Mouse (Mus musculus) megakaryocyte, adult 5-6 weeks (primary cell): ENCODE measurements around the gene Qtrt2. TPM values are rescaled to one million over a fixed set of nuclear protein-coding genes. Genes with fewer than 3 reads are reported as not detected.

Experiments
- ATAC-seq: 2 replicates; pipeline ENCODE4 v1.8.0; 2016; ENCODE audit warnings: mild to moderate bottlenecking, inconsistent platforms; ENCODE audit not compliant: poor library complexity, severe bottlenecking
- total RNA-seq, 2 experiments: library from RNA; stranded (forward) in 1 of 2; stranded (reverse) in 1 of 2; fragments of 153-499, 151-499 nt in 1 of 2; fragments of 221-1000, 200-1000 nt in 1 of 2; gene quantifications; 2 replicates each; pipeline versions ENCODE4 v1.2.3 to v1.2.4; 2015 to 2017

The Qtrt2 gene
- 2.6 and 3.5 TPM in 2 replicates for total RNA-seq (2015)
- 7.8 and 15.8 TPM in 2 replicates for total RNA-seq (2017)

DNA sequence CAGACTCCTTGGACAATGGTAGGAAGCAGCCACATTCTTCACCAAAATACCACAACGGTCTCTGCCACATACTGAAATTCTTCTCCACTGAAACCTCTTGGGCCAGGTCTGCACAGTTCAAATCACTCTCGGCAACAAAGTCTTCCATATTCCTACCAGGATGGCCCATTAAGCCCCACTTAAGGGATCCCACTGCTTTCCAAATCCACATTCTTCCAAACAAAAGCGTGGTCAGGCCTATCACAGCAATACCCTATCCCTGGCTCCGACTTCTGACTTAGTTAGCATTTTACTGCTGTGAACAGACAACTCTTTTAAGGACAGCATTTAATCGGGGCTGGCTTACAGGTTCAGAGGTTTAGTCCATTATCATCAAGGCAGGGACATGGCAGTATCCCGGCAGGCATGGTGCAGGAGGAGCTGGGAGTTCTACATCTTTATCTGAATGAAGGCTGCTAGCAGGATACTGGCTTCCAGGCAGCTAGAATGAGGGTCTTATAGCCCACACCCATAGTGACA, at the start of gene Qtrt2:
Gene Qtrt2 (minus strand): TSS at position 469 of the 519 bp plus-strand sequence.
- no peak for ATAC-seq

DNA sequence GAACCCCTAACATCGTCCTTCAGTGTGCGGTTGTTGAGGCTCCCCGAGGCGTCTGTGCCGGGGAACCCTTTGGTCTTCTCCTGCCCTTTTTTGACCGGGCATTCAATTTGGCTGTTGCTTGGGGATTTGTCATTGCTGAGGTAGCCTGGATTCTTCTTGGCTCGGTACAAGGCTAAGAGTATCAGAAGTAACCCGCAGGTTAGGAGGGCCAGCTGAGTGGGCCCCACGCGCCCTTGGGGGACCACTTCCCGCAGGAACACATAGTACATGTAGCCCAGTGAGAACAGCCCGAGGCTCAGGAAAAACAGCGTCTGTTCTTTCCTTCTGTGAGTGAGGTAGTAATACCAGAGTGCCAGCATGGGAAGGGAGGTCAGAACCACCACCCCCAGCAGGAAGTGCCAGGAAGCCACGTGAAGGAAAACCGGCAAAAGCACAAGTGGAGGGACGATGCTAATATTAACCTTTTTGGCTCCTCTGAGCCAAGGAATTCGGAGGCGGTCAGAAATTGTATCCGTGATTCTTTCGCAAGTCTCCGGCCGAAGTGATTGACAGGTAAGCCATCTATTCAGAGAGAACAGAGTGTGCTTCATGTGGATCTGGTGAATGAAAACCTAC, 47.1 kb upstream of the Qtrt2 start:
- ATAC-seq: no peak

DNA sequence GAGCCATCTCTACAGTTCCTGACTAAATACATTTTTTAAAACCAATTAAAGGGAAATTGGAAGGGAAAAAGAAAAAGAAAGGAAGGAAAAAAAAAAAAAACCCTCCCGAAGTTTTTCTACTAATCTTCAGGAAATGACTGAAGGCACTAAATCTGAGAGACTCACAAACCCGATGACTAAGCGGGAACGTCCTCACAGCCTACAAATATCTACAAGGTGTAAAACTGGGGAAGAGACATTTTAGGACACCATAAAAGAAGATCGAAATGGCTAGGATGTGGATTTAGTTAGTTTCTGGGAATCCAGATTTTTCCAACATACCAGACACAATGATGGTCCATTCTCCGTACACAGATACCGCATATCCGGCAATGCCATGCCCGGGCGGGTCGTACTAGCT, 46.5 kb upstream of the Qtrt2 start:
- ATAC-seq: no peak

DNA sequence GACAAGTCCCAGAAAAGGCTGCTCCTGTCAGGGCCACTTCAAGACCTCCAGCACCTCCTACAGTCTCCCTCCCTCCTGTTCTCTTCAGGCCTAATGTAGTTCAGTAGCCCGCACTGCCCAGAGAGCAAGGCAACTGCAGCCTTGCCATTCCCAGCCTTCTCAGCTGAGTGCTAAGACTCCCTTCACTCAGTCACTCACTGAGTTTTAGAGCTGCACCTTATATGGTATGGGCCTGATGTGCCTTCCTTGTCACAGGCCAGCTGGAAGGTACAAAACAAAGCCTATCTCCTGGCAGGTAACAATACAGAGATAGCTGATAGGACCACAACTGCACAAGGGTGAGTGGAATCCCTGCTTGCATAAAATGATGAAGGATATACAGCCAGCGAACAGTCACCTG, 45.8 kb upstream of the Qtrt2 start:
- no peak for ATAC-seq

DNA sequence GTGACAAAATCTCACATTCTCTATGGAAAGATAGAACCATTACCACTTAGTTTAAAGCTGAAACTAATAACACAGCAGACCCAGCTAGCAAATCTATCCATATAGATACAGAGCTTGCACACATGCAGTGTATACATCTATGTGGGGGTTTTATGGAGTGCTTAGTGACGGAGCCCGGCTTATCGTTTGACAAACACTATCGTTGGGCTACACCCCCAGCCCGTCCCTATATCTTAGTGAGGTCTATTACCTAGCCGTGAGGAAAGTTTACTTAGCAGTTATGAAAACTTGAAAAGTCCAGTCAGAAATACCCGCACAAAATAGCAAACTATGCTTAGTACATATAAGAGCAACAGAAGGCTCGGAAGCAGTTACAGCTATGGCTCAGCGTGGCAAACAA, 45.1 kb upstream of the Qtrt2 start:
- ATAC-seq: no peak

DNA sequence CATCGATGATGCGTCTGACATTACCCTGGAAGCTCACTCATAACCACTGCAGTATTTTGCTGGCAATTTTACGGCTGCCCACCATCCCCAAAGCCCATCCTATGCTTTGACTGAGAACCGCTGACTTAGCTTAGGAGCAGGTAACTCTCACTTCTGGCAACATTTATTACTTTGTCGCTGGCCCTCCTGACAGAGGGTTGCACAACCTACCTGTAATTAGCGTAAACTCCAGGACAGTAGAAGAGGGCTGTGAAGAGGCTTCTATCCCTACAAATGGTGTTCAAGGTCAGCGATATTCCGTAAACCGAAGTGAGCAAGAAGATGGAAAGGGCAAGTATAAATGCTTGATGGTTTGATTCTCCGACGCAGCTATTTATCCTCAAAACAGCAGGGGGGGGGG, 44.6 kb upstream of the Qtrt2 start:
- ATAC-seq: no peak

DNA sequence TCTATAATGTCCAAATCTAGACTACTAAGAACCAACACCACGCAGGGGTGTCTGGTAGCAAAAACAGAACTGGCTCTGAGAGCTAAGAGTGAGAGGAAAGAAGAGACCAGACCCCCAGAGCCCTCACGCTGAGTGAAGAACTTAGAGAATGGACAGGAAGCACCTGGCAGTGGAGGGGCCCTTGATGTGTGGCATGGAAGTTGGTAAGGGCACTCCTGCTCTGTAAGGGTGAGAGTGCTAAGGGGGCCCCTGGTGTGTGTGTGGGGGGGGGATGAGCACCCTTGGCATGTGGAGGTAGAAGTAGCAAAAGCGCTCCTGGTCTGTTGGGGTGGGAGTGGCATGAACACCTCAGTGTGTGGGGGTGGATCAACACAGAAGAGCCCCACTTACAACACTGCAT, 43.8 kb upstream of the Qtrt2 start:
- ATAC-seq: no peak

DNA sequence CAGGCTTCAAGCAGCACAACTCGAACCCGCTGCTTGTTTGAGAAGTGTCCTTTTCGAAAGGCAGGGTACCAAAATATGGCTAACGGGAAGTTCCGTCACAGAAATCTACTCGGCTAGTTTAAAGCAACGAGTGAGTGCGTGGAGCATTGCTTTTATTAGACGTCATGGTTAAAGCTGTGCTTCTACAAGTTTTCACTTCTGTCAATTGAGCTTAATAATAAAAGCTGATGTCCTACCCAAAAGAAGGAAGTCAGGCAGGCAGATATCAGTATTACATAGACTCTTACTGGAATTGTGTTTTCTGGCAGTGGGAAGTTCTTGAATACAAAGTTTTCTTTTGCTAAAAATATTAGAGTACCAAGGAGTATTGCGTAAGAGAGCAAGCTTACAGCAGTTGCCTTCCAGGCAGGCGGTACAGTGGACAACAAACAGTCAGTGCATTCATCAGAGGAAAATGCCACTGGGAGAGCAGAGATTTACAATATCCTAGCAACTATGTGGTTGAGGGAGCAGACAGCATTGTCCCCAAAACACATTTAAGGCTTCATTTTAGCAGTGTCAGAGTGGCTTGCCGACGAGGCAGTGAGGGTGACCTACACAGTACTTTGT, 39.3 kb upstream of the Qtrt2 start:
- ATAC-seq: peak; percentile 81

DNA sequence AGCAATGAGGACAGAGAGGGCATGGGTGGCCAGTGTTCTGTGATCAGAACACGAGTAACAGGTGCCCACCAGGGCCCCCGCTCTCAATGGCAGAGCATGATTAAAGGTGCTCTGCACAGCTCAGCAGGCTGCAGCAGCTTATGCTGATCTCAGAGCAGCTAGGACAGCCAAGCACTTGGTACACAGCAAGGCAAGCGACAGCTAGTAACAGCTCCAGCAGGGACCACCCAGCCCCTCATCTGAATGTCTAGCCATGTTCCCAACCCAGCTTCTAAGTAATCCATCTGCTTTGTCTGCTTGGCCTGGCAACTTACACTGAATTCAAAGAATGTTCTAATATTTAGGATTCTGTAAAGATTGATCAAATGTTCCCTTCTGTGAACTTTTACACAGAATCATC, 37.2 kb upstream of the Qtrt2 start:
- ATAC-seq: no peak

DNA sequence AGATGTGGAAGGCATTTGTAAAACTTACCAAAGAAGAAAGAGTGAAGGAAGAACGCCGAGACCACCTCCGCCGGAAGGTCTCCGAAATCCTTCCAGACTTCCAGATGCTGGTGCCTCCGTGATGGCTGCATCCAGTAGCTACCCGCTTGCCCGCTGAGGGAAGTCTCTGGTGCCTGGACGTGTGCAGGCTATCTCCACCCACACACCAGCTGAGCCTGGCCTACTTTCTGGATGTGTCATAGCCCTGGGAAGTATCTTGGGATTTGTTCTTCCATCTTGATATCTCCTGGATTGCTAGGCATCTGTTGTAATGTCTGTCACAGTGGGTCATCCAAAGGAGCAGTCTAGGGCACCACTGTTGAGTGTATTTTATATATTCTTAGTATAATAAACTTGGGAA, 36.7 kb upstream of the Qtrt2 start:
- no peak for ATAC-seq

DNA sequence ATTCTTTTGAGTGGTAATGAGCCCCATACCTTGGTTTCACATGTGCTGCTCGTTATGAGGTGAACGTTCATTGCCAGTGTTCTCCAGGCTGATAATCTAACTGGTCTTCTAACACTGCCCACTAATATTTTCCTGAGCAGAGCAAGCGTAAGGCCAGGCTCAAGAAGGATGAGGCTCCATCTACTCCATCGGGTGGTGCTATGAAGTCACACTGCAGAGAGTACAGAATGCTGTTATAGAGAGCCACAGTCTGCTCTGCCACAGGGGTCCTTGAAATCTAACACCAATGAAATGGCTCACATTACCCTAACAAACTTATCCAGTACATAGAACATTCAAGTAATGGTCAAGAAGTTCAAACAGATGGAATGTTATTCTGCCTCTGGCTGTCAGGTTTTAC, 31.4 kb upstream of the Qtrt2 start:
- ATAC-seq: no peak

DNA sequence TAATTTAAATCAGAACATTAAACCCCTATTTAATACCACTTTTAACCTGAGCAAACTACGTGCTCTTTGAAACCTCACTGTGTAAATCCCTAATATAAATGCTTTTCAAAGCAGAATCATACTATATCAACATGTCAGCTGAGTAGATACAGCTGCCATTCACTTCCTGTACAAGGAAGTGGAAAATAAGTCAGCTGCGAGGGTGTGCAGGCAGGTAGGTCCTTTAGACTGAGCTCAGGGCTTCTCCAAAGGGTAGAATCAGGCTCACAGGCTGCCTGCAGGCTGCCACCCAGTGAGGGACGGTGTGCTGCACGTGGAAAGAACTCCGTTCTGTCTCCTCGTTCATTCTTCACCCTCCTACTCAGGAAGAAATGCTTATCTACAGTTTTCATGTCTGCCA, 28.3 kb upstream of the Qtrt2 start:
- 0 out of 2 replicates have a peak, but pooled peaks have one; percentile 9 for ATAC-seq

DNA sequence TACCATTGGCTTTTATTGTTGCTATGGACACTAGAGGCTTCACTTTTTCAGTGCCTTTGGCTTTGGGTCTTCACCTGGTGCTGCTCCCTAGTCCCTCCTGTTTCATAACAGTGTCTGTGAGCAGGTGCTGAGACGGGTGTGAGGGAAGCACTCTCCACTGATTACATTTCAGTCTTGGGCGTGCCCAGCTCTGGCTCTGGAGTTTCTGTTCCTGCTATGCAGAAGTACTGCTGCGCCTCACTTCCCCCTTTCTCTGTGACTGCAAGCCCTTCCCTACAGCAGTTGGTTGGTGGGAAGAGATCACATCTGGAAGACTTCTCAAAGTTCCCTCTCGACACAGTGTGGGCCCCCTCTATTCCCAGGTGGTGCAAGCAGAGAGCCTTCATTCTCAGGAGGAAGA, 25.0 kb upstream of the Qtrt2 start:
- peak; percentile 95 for ATAC-seq

DNA sequence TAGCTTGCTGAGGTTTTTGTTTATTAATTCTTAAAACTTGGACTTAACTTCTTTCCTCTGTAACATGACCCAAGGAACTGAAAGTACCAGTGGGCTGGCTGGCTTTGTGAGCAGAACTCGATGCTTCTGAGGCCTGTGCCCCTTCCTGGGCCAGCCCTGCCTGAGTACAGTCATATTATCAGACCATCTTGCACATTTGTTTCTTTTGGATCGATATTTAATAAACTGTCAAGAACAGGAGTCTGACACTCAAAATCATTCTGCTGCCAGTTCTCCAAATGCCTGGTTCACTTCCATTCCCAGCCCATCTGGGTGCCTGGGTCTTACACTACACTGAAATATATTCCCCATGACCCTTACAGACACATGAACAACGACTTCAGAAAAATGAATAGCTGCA, 19.3 kb upstream of the Qtrt2 start:
- no peak for ATAC-seq

DNA sequence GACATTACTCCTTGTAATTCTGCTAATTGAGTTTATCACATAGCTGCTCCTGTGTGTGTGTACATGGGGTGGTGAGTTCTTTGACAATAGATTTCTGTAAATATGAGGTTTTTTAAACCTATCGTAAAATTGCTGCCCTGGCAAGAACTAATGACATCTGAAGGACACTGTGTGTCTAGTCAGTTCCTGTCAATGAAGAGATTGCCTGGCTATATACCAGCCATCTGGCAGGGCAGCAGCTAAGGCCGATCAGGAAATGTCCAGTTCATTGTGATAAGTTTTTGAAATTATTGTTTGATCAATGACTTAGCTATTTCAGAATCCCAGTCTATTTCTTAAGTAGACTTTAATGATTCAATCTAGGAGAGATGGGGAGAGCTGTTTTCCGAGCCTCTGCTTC, 18.7 kb upstream of the Qtrt2 start:
- no peak for ATAC-seq

DNA sequence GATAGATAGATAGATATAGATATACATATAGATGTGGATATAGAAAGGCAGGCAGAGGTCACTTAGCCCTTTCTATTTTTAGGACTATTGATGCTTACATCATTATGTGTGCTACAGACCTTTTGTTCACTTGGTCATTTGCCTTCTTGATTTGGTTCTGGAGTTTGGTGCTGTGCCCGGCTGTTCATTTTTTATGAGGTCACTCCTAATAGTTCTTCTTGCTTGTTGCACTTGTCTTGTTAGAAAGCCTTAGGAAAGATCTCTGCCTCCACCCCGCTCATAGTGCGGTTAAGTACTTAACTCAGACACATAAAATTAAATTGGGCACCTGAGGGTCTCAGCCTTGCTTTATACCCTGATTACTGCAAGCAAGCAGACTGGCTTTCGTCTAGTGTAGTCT, 14.2 kb upstream of the Qtrt2 start:
- ATAC-seq: no peak

DNA sequence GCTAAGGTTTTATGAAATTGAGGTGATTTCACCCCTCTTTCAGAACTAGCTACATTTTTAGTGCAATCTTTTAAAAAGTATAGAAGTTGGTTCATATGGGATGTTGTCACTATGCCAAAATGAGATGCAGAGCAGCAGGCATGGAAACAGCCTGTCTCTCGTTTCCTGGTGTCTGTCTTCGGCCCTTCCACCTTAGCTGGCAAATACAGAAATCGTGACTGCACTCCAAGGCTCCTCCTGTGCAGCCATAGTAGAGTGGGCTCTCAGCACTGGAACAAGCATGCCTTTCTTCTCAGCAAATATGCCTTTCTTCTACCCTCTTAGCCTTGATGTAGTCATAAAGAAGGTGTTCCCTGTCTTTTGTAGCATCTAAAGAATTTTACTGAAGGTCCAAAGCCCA, 9.3 kb upstream of the Qtrt2 start:
- no peak for ATAC-seq

DNA sequence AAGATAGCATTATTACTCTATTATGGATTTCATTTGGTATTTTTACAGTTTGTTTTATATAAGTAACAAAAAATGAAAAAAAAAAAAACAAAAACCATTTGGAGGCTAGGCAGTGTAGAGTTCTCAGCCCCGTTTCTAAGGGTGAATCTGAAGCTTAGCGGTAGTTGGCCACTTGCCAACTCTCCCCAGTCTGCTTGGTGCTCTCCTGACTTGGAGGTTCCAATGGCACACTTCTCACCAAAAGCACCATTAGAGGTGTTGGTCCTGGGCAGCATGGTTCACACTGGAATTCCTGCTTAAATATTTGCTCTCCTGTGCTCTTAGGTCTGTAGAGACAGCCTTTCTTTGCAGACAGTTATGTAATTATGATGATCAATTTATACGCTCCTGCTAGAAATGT, 8.8 kb upstream of the Qtrt2 start:
- ATAC-seq: no peak

DNA sequence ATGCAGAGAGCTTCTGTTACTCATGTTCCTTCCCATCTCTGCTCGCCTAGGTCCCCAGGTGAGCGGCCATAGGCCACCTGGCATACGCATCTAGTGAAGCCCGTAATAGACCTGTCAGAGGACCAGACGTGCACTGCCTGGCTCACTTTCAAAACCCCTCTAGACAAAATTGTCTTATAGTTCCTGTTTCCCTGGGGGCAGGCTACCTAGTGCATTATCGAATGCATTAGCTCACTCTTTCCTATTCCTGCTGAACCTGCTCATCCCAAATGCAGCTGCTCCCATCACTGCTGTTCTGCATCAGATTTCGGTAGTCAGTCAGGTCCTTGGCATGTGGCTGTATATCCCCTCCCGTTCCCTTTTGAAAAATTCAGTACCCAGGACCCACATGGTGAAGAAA, 8.2 kb upstream of the Qtrt2 start:
- ATAC-seq: no peak

DNA sequence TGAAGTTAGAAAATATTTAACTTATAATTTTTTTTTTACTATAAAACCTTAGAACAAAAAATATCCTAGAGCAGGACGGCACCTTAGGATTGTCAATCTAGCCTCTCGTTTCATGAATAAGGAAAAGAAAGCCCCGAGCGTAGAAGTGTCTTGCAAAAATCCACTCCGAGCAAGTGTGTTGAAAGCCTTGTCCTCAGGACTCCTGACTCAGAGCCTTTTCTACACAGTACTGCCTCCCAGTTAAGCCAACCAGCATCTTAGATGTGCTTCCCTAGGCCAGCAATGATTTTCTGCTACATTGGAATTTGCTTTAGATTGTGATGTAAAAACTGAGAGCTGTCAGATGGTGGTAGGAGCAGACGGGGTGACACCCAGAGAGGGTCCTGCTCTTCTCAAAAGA, 6.4 kb upstream of the Qtrt2 start:
- ATAC-seq: no peak

DNA sequence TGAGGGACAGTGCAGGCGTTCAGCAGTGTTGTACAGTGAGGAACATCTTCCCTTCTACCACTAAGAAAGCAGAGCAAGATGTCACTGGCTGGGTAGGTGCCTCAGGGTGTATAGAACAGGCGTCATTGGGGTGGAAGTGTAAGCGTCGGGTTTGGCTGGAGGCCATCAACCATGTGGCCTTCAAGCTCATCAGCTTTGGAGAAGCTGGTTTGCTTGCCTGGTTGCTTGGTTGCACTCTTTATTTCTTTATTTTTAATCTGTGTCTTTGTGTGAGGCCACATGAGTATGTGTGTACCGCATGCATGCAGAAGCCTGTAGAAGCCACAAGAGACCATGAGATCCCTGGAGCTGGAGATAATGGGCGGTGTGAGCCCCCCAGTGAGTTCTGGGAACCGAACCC, 5.7 kb upstream of the Qtrt2 start:
- ATAC-seq: no peak

DNA sequence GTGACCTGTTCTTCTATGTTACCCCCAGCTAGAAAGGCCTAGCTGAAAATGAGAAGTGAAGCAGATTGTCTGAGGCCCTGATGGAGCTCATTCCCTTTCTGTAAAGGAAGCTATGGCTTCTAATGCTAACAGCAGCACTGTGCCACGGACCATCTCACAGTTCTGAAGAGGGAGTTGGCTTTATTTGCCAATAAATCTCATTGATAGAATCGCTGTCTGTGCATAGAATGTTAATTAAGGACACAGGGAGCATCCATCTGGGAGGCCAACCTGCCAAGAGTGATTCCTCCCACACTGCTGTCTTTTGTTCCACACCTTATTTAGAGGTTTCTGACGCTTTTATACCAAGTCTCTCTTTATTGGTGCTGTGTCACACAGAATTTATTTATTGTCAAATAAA, 4.9 kb upstream of the Qtrt2 start:
- ATAC-seq: no peak

DNA sequence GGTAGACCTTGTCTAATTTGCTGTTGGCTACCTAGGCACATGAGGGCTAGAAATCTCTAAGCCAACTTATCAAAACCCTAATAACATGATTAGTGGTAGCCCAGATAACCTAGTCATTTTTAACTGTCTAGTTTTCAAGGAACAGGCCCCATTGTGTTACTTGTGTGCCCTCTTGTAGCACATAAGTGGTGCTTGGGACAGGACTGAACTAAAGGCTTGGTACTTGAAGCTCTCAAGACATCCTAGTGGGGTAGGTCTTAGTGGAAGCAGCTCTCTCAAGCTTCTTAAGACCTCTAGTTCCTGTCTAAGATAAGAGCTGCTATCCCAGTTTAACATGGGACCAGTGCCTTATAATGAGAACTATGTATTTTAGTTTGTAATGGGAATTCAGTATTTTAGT, 4.0 kb upstream of the Qtrt2 start:
- ATAC-seq: no peak
